Mouse (Mus musculus) heart, embryonic 15.5 days (tissue): ENCODE measurements around the gene Prlh. TPM values are rescaled to one million over a fixed set of nuclear protein-coding genes. Genes with fewer than 3 reads are reported as not detected.
A peak's percentile ranks its signal among the peaks of the same experiment; 100 is the strongest.

Experiments used
- ATAC-seq: fragments of 200-750 bp; cut with Nextera tagmentation; replicated peaks from 2 replicates; pipeline ENCODE4 v1.8.0; 2017; ENCODE audit warnings: low read depth, moderate TSS enrichment; ENCODE audit not compliant: insufficient number of reproducible peaks, insufficient read depth, low FRiP score
- H3K27ac ChIP-seq: fragments of 300-500 bp; sonication (generic); 2 replicates; pipeline ENCODE4 v1.5.1; 2015; ENCODE audit warnings: mild to moderate bottlenecking, inconsistent platforms
- H3K27me3 ChIP-seq: fragments of 300-500 bp; sonication (generic); 2 replicates; pipeline ENCODE4 v1.6.1; 2015; ENCODE audit warnings: inconsistent platforms
- H3K36me3 ChIP-seq: fragments of 300-500 bp; sonication (generic); 2 replicates; pipeline ENCODE4 v1.6.1; 2015; ENCODE audit warnings: mild to moderate bottlenecking, inconsistent platforms
- H3K4me1 ChIP-seq: fragments of 300-500 bp; sonication (generic); replicated peaks from 2 replicates; pipeline ENCODE4 v1.6.1; 2015; ENCODE audit warnings: inconsistent platforms
- H3K4me2 ChIP-seq: fragments of 300-500 bp; sonication (generic); 2 replicates; pipeline ENCODE4 v1.6.1; 2015; ENCODE audit warnings: inconsistent platforms, mild to moderate bottlenecking, moderate library complexity
- H3K4me3 ChIP-seq: fragments of 300-500 bp; sonication (generic); 2 replicates; pipeline ENCODE4 v1.5.1; 2015; ENCODE audit warnings: mild to moderate bottlenecking, inconsistent platforms
- H3K9ac ChIP-seq: fragments of 300-500 bp; sonication (generic); 2 replicates; pipeline ENCODE4 v1.6.1; 2015; ENCODE audit warnings: mild to moderate bottlenecking, inconsistent platforms
- H3K9me3 ChIP-seq: fragments of 300-500 bp; sonication (generic); replicated peaks from 2 replicates; pipeline ENCODE4 v1.6.1; 2016; ENCODE audit warnings: inconsistent platforms
- WGBS: fragments of 180-500 bp; shearing (Covaris S2); methylation state at CpG from one replicate; pipeline ENCODE4 v1.1.7; 2015; ENCODE audit warnings: mixed read lengths; 5-methylcytosine and 5-hydroxymethylcytosine counted together
- polyA plus RNA-seq: library from polyadenylated mRNA; unstranded; fragments of >200 nt; fragmentation: Nextera tagmentation; extraction: Ambion mirVana; gene quantifications from 2 replicates; pipeline ENCODE4 v1.2.1, GENCODE M21; 2015

Gene Prlh
- not detected in 2 replicates for polyA plus RNA-seq

DNA sequence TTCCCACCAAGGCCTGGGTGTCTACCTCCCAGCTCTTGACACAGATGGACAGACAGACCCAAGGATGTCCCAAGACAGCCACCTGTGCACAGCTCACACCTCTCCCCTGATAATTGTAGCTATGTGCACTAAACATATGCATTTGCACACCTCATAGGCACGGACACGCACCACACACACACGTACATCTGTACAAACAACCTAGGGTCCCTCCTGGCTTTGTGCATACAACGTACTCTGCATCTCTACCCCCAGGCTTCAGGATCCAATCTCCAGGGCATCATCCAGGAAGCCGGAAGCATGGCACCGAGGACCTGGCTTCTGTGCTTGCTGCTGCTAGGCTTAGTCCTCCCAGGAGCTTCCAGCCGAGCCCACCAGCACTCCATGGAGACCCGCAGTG lies at the start of gene Prlh:
TSS of gene Prlh (plus strand) at position 301 of the 400 bp plus-strand sequence.
- ATAC-seq, result no peak
- H3K4me1 ChIP-seq, result peaks cover 4% of the 10 kb centered on the region; the same call in 1 of the 2 replicates
- H3K27me3 ChIP-seq, result peaks cover 16% of the 10 kb centered on the region
- H3K27ac ChIP-seq, result no peak within 1 kb of the TSS
- H3K9me3 ChIP-seq, result no peaks in the 10 kb centered on the region
- H3K9ac ChIP-seq, result no peak within 1 kb of the TSS
- H3K4me2 ChIP-seq, result no peak within 1 kb of the TSS
- H3K4me3 ChIP-seq, result no peak within 1 kb of the TSS
- H3K36me3 ChIP-seq, result no peaks in the 10 kb centered on the region
- 82% methylated on average over 8 of the region's 8 CpGs for WGBS

DNA sequence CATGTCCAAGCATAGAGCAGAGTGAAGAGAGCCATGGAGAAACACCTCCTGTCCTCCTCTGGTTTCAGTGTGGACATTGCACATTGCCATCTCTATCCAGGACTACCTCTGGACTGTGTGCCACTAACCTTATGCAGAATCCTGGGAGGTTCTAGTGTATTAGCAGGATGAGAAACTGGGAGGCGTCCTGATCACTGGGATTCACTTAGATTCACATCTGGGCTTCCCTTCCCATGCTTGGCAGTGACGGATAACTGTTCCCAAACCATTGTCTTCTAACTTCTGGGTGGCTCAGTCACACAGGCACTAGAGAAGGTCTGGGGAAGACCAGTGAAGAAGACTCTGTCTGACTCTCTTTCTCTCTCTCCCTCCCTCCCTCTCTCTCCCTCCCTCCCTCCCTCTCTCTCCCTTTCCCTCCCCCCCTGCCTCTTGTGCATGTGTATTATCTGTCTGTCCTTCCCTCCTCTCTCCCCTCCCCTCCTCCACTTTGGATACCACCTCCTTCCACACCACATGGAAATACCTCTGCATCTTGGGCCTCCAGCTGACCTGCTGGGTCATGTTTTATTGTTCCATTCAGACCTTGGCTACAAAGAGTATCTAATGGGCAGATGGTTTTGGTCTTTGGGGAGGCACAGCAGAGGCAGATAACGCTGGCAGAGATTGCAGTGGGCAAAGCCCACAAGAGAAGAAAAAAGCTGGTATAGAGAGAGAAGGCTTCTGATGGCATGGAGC lies 49.5 kb upstream of the Prlh start:
- Histone ChIP-seq H3K4me3 (no peak overlapping the region), H3K4me2 (no peak overlapping the region), H3K27ac (peak overlapping the region; percentile 60), H3K9me3 (no peaks in the 10 kb centered on the region), H3K36me3 (no peaks in the 10 kb centered on the region), H3K27me3 (peaks cover 5% of the 10 kb centered on the region; the same call in 1 of the 2 replicates), H3K9ac (no peak overlapping the region), H3K4me1 (peaks cover 1% of the 10 kb centered on the region; the same call in 1 of the 2 replicates)
- ATAC-seq, result no peak
- WGBS, result 50% methylated on average over 3 of the region's 3 CpGs

DNA sequence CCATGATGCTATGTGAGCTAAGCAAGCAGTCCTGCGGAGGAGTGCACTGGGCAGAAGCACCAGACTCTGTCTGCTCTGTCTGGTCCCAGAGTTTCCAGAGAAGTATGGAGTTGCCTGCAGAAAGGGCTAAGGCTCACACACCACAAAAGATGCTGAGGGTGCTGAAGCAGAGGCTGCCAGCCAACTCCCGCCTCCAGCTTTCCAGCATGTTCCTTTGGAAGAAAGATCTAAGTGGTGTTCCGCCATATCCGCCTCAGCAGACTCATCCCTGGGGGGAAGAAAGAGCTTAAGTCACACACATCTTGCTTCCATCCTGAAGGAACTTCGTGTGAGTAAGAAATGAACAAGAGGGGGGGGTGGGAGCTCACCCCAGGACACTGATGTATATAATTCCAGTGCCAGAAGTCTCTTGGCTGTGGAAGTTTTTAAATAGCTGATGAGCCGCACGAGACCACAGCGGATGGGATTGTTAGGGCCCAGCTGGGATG lies 48.9 kb upstream of the Prlh start:
- ATAC-seq, result peak; percentile 44
- Histone ChIP-seq H3K4me2 (no peak overlapping the region), H3K27ac (peak overlapping the region; percentile 60), H3K36me3 (no peaks in the 10 kb centered on the region), H3K4me3 (no peak overlapping the region), H3K27me3 (peaks cover 5% of the 10 kb centered on the region; the same call in 1 of the 2 replicates), H3K4me1 (peaks cover 3% of the 10 kb centered on the region), H3K9me3 (no peaks in the 10 kb centered on the region), H3K9ac (no peak overlapping the region)
- 56% methylated on average over 8 of the region's 8 CpGs for WGBS

DNA sequence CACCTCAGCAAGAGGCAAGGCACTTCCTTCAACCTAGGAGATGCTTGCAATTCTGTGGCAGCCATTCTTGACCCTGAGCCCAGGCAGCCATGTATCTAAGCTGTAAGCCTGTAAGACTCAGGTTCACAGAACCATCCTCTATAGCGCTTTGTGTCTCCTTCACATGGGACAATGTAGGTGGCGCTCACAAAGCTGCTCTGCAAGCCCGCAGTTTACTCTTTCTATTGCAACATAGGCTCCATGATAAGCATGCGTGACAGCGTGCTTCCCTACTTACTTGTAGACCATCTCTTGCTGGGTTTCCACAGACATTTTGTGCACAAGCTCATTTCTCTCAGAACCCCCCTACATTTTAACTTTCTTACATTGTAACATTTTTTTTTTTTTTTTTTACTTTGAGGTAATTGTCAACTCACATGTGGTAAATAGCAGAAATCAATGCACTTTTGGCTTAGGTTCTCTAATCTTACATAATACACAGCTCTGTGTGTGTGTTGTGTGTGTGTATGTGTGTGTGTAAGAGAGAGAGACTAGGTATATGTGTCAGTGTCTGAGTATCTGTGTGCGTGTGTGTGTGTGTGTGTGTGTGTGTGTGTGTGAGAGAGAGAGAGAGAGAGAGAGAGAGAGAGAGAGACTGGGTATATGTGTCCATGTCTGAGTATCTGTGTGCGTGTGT lies 48.0 kb upstream of the Prlh start:
- no peak for ATAC-seq
- Histone ChIP-seq H3K27me3 (peaks cover 5% of the 10 kb centered on the region), H3K36me3 (no peaks in the 10 kb centered on the region), H3K9ac (no peak overlapping the region), H3K9me3 (no peaks in the 10 kb centered on the region), H3K4me3 (no peak overlapping the region), H3K4me1 (peaks cover 12% of the 10 kb centered on the region), H3K27ac (peak overlapping the region; percentile 38; the same call in 1 of the 2 replicates), H3K4me2 (no peak overlapping the region)
- 74% methylated on average over 7 of the region's 7 CpGs for WGBS

DNA sequence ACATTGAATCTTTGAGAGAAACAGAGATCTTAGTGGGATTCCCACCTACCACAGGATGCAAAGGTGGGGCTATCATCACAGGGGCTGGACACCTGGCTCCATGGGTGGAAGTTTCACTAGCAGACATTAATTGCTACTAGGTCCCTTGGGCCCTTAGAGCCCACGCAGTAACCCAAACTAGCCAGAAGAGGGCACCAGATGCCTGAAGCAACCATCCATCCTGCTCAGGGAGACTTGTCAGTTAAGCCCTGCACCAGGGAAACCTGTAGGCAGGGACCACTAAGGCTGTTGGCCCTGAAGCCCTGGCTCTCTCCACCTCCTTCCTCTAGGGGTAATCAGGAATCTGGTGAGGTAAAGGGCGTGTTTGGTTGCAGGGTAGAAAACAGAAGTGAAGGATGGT lies 46.6 kb upstream of the Prlh start:
- H3K36me3 ChIP-seq, result no peaks in the 10 kb centered on the region
- no peak overlapping the region for H3K4me3 ChIP-seq
- H3K27me3 ChIP-seq, result peaks cover 16% of the 10 kb centered on the region
- H3K4me2 ChIP-seq, result no peak overlapping the region
- H3K4me1 ChIP-seq, result peaks cover 20% of the 10 kb centered on the region
- WGBS, result 16% methylated on average over 2 of the region's 2 CpGs
- H3K27ac ChIP-seq, result no peak overlapping the region
- H3K9me3 ChIP-seq, result no peaks in the 10 kb centered on the region
- ATAC-seq, result no peak
- H3K9ac ChIP-seq, result no peak overlapping the region

DNA sequence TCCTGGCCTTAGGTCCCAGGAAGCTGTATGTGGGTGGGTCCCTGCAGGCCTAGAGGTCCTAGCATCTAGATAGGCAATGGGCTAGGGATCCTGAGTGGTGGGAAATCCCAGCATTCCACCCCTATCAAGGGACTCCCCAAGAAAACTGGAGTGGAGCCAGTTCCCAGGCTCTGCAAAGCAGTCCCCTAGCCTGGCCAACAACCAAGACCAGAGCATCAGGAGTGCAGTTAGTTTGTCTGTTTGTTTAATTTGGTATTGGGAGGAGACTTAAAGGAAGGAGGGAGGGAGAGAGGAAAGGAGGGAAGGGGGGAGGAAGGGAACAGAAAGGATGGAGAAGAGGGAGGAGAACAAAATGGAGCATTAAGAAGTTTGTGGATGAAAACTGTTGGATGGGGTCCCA lies 43.7 kb upstream of the Prlh start:
- Histone ChIP-seq H3K27ac (peak overlapping the region; percentile 60; the same call in 1 of the 2 replicates), H3K9me3 (no peaks in the 10 kb centered on the region), H3K27me3 (peaks cover 19% of the 10 kb centered on the region), H3K9ac (no peak overlapping the region), H3K4me1 (peaks cover 20% of the 10 kb centered on the region), H3K36me3 (no peaks in the 10 kb centered on the region), H3K4me3 (no peak overlapping the region; the same call in 1 of the 2 replicates), H3K4me2 (peak overlapping the region; percentile 58)
- peak; percentile 43 for ATAC-seq

DNA sequence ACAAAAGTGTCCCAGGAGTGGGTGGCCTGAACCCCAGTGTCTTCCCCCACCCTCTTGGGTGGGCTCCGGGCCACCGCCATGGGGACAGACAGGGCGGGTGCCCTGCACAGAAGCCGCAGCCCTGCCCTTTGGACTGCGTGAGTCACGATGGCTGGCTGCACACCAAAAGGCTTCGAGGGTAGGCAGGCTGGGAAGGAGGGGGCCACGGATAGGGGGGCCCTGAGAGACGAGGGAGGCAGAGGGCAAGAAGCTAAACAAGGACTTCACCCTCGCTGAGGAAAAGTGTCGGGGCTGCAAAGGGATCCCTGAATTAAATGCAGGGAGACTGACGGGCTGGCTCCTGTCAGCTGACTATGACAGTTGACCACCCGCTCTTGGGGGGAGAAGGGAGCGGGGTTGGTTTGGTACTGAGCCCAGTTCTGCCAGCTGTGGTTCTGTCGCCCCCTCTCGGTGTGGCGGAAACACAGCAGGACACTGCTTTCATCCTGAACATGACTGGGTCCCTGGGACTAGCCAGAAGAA lies 43.2 kb upstream of the Prlh start:
- peak overlapping the region; percentile 14; the same call in 1 of the 2 replicates for H3K9ac ChIP-seq
- 26% methylated on average over 17 of the region's 17 CpGs for WGBS
- H3K27ac ChIP-seq, result peak overlapping the region; percentile 60
- peak overlapping the region; percentile 58 for H3K4me2 ChIP-seq
- peaks cover 22% of the 10 kb centered on the region for H3K4me1 ChIP-seq
- H3K9me3 ChIP-seq, result no peaks in the 10 kb centered on the region
- peaks cover 15% of the 10 kb centered on the region for H3K27me3 ChIP-seq
- ATAC-seq, result peak; percentile 59; the same call in 1 of the 2 replicates
- H3K36me3 ChIP-seq, result no peaks in the 10 kb centered on the region
- H3K4me3 ChIP-seq, result peak overlapping the region; percentile 28

DNA sequence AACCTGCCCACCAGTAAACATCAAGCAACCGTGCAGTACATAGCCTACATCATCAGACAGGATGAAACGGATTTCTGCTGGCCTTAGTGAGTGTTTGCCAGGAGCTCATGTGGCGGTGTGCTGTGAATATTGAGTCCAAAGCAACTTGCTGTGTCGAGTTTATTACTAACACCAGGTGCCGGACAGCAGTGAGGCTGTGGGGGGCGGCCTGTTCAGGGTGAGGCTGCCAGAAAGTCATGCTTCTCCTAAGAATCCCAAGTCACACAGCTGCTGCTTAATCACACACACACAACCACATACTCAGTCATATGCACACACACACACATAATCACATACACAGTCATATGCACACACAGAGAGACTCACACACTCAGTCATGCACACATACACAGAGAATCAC lies 39.7 kb upstream of the Prlh start:
- Histone ChIP-seq H3K4me3 (no peak overlapping the region), H3K27ac (no peak overlapping the region), H3K9me3 (no peaks in the 10 kb centered on the region), H3K9ac (no peak overlapping the region), H3K4me2 (no peak overlapping the region), H3K36me3 (no peaks in the 10 kb centered on the region), H3K4me1 (peaks cover 41% of the 10 kb centered on the region), H3K27me3 (peaks cover 18% of the 10 kb centered on the region)
- ATAC-seq, result no peak
- WGBS, result 70% methylated on average over 6 of the region's 6 CpGs

DNA sequence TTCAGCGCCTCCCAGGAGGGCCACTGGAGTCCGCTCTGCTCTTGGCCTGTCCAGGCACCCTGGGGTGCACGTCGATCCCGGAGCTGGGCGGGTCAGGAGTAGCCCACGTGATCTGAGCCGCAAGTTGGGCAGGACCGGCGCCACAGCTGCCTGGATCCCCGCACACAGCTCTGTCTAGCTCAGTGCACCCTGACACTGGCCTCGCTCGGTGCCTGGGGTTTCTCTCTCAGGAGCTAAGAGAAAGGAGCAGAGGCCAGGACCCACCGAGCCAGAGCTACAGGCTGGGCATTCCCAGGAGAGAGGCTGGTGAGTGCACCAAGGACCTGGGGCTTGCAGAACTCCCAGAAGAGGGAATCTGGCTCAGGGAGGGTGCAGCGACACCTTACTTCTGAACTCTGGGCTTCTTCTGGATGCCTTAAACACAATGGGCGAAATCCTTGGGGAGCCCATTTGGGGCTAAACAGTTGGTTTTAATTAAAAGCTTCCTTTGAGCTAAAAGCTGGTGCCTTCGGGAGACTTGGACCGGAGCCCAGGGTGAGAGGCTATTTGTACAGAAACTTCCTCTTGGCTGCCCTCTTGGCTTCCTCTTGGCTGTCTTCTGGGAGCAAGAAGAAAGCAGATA lies 37.8 kb upstream of the Prlh start, which contains the start of gene Mlph:
TSS of gene Mlph (plus strand) at position 138 of the 622 bp plus-strand sequence.
- Histone ChIP-seq H3K4me1 (peaks cover 27% of the 10 kb centered on the region), H3K27me3 (peaks cover 18% of the 10 kb centered on the region), H3K4me2 (peak within 1 kb of the TSS; percentile 63), H3K9ac (peak within 1 kb of the TSS; percentile 47), H3K9me3 (peaks cover 5% of the 10 kb centered on the region; the same call in 1 of the 2 replicates), H3K27ac (no peak within 1 kb of the TSS), H3K4me3 (peak within 1 kb of the TSS; percentile 33), H3K36me3 (no peaks in the 10 kb centered on the region)
- 0 out of 2 replicates have a peak, but pooled peaks have one; percentile 29 for ATAC-seq
- 12% methylated on average over 18 of the region's 18 CpGs for WGBS

DNA sequence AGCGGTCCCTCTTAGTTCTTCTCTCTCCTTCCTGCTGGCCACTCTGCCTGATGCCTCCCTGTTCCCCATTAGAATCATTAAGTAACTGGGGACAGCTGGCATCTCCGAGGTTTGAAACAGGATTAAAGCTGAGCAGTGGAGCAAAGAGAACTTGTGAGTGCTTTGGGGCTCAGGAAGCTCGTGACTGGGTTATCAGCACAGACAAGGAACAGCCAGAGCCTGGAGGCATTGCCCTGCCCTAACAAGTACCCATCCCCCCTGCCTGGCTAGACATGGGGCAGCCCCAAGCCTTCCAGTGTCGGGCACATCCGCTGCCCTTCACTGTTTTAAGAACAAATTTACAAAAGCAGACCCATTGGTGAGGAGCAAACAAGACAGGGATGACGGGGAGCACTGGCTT lies 35.4 kb upstream of the Prlh start:
- ATAC-seq, result no peak
- 49% methylated on average over 6 of the region's 6 CpGs for WGBS
- H3K27ac ChIP-seq, result no peak overlapping the region
- peaks cover 4% of the 10 kb centered on the region; the same call in 1 of the 2 replicates for H3K27me3 ChIP-seq
- peaks cover 6% of the 10 kb centered on the region; the same call in 1 of the 2 replicates for H3K9me3 ChIP-seq
- H3K4me2 ChIP-seq, result no peak overlapping the region
- H3K36me3 ChIP-seq, result no peaks in the 10 kb centered on the region
- no peak overlapping the region for H3K4me3 ChIP-seq
- peaks cover 21% of the 10 kb centered on the region for H3K4me1 ChIP-seq
- no peak overlapping the region for H3K9ac ChIP-seq

DNA sequence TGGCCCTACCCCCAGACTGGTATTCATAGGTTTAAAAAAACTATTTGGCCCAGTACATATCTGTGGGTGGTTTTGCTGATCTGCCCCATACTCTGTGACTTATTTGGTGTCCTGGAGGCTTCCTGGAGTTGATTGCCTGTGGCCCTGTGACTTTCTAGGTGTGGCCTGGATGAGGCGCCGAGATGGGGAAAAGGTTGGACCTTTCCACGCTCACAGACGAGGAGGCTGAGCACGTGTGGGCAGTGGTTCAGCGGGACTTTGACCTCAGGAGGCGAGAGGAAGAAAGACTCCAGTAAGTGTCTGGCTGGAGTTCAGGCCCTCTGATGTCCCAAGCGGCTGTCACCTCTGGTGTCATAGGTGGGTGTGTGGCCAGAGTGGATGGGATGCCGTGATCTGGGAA lies 31.2 kb upstream of the Prlh start:
- Histone ChIP-seq H3K4me2 (no peak overlapping the region), H3K9ac (no peak overlapping the region), H3K27me3 (no peaks in the 10 kb centered on the region), H3K36me3 (no peaks in the 10 kb centered on the region), H3K4me3 (no peak overlapping the region), H3K9me3 (peaks cover 6% of the 10 kb centered on the region; the same call in 1 of the 2 replicates), H3K4me1 (peaks cover 15% of the 10 kb centered on the region), H3K27ac (no peak overlapping the region)
- no peak for ATAC-seq
- 85% methylated on average over 9 of the region's 9 CpGs for WGBS
